Mouse (Mus musculus): ENCODE measurements around the gene A630095E13Rik.
"Not testable (repeated sequence)": the region's sequence is repeated elsewhere in the genome, so short reads cannot be mapped to it uniquely, and the experiment has no call there.

A630095E13Rik gene

GRCm38 (mm10) chr9:36643276-36643675 lies at the start of gene A630095E13Rik:
A630095E13Rik (minus strand) TSS chr9:36643376.
- not testable (repeated sequence) for DNase-seq (ENCODE audit: low spot score)

- no peak for DNase-seq (ENCODE audit: low spot score)
Measured at GRCm38 (mm10) chr9:36692920-36693319, 49.7 kb upstream of the A630095E13Rik start, which contains the start of gene Acrv1. Acrv1 (plus strand) TSS chr9:36693220.

GRCm38 (mm10) chr9:36687329-36687728 lies 44.2 kb upstream of the A630095E13Rik start:
- DNase-seq (ENCODE audit: low spot score), result no peak

- DNase-seq (ENCODE audit: low spot score), result peak; percentile 43
Measured at GRCm38 (mm10) chr9:36681424-36681823, 38.2 kb upstream of the A630095E13Rik start.

Data from testis, postnatal 10 days (tissue).